In genomic region chr14:105482644-105483351, GRCm38 (mm10) we compare ENCODE assay signal across 8 mouse cellular contexts.
DNase-seq lines count a peak whose midpoint lies in the region; ATAC-seq and TF ChIP-seq lines count a peak whose summit lies in the region.

No protein-coding gene starts in this region.

- no peak for ATAC-seq in heart, embryonic 11.5 days (replicated peaks; ENCODE audit: insufficient number of reproducible peaks, low FRiP score, low TSS enrichment)
- no peak for ATAC-seq in intestine, postnatal 0 days
- peak; percentile 78 for ATAC-seq in midbrain, embryonic 11.5 days (ENCODE audit: low FRiP score)

- no peaks in the 10 kb centered on the region for H3K27me3 ChIP-seq in heart, embryonic 11.5 days (ENCODE audit: control insufficient read depth, insufficient read depth, low read length)
- H3K27me3 ChIP-seq in forebrain, embryonic 10.5 days (ENCODE audit: poor library complexity, severe bottlenecking) = peaks cover 96% of the 10 kb centered on the region
- H3K27me3 ChIP-seq in intestine, postnatal 0 days (replicated peaks; ENCODE audit: control insufficient read depth, insufficient read depth, low read length) = no peaks in the 10 kb centered on the region
- H3K27me3 ChIP-seq in midbrain, embryonic 11.5 days (ENCODE audit: control insufficient read depth, insufficient read depth, low read length) = peaks cover 20% of the 10 kb centered on the region

- peak overlapping the region; percentile 72 for H3K9ac ChIP-seq in heart, embryonic 11.5 days (ENCODE audit: low read depth, low read length)
- no peak overlapping the region for H3K9ac ChIP-seq in intestine, postnatal 0 days (ENCODE audit: low read depth, low read length)
- peak overlapping the region; percentile 47 for H3K9ac ChIP-seq in midbrain, embryonic 11.5 days (ENCODE audit: low read length)

- TF ChIP-seq CTCF in intestine, postnatal 0 days (IDR thresholded peaks at IDR 0.05; ENCODE audit: low read depth) = no peak

- H3K4me1 ChIP-seq in heart, embryonic 11.5 days (ENCODE audit: control insufficient read depth, insufficient read depth, low read length) = peaks cover 22% of the 10 kb centered on the region; the same call in 1 of the 2 replicates
- peaks cover 48% of the 10 kb centered on the region for H3K4me1 ChIP-seq in forebrain, embryonic 10.5 days
- H3K4me1 ChIP-seq in intestine, postnatal 0 days (replicated peaks; ENCODE audit: control insufficient read depth, insufficient read depth, low read length) = no peaks in the 10 kb centered on the region
- H3K4me1 ChIP-seq in midbrain, embryonic 11.5 days (ENCODE audit: control insufficient read depth, insufficient read depth, low read length) = peaks cover 12% of the 10 kb centered on the region

- peak overlapping the region; percentile 72 for H3K4me2 ChIP-seq in heart, embryonic 11.5 days
- H3K4me2 ChIP-seq in intestine, postnatal 0 days (replicated peaks; ENCODE audit: low read depth) = peak overlapping the region; percentile 57
- H3K4me2 ChIP-seq in midbrain, embryonic 11.5 days = peak overlapping the region; percentile 39

- H3K4me3 ChIP-seq in heart, embryonic 11.5 days (ENCODE audit: low read depth, low read length) = peak overlapping the region; percentile 37
- H3K4me3 ChIP-seq in forebrain, embryonic 10.5 days = peak overlapping the region; percentile 40
- peak overlapping the region; percentile 21 for H3K4me3 ChIP-seq in intestine, postnatal 0 days (ENCODE audit: low read depth, low read length)
- H3K4me3 ChIP-seq in midbrain, embryonic 11.5 days (ENCODE audit: low read depth, low read length) = peak overlapping the region; percentile 16; the same call in 1 of the 2 replicates

- no peaks in the 10 kb centered on the region for H3K36me3 ChIP-seq in heart, embryonic 11.5 days (ENCODE audit: control insufficient read depth, insufficient read depth, low read length)
- H3K36me3 ChIP-seq in forebrain, embryonic 10.5 days (replicated peaks) = no peaks in the 10 kb centered on the region
- no peaks in the 10 kb centered on the region for H3K36me3 ChIP-seq in intestine, postnatal 0 days (ENCODE audit: control insufficient read depth, insufficient read depth)
- H3K36me3 ChIP-seq in midbrain, embryonic 11.5 days (ENCODE audit: control insufficient read depth, insufficient read depth, low read length) = no peaks in the 10 kb centered on the region

- 3% methylated on average over 16 of the region's 16 CpGs for WGBS in heart, embryonic 11.5 days (ENCODE audit: insufficient replicate concordance)
- 3% methylated on average over 16 of the region's 16 CpGs for WGBS in forebrain, embryonic 10.5 days
- 11% methylated on average over 16 of the region's 16 CpGs for WGBS in intestine, postnatal 0 days
- 1% methylated on average over 16 of the region's 16 CpGs for WGBS in midbrain, embryonic 11.5 days

- DNase-seq in heart, postnatal 10 days = no peak
- DNase-seq in NIH3T3 (ENCODE audit: low read depth) = peak; percentile 31
- peak; percentile 71 for DNase-seq in forebrain, embryonic 10.5 days (ENCODE audit: extremely low spot score, low spot score)
- peak; percentile 97 for DNase-seq in midbrain, embryonic 11.5 days (ENCODE audit: low spot score, missing footprints)
- DNase-seq in left cerebral cortex, adult 11 months (ENCODE audit: low spot score) = no peak
- no peak for DNase-seq in left cerebral cortex, postnatal 36 days (ENCODE audit: low spot score in 2 of 2)

- no peaks in the 10 kb centered on the region for H3K9me3 ChIP-seq in heart, embryonic 11.5 days (replicated peaks; ENCODE audit: control insufficient read depth, low read length)
- no peaks in the 10 kb centered on the region for H3K9me3 ChIP-seq in forebrain, embryonic 10.5 days
- no peaks in the 10 kb centered on the region for H3K9me3 ChIP-seq in intestine, postnatal 0 days (ENCODE audit: control insufficient read depth)
- no peaks in the 10 kb centered on the region for H3K9me3 ChIP-seq in midbrain, embryonic 11.5 days (ENCODE audit: control insufficient read depth, low read length)

- intact Hi-C loops in heart, postnatal 10 days (cut with DNase I) = loop anchor here (5.0 kb wide), 1 partner anchor 80 kb away; no protein-coding TSS in a partner anchor
- intact Hi-C loops in left cerebral cortex, postnatal 36 days (cut with DNase I) = loop anchor here (5.0 kb wide), 2 partner anchors 240 to 415 kb away; partner anchors contain the start of gene Spry2

- peak overlapping the region; percentile 85 for H3K27ac ChIP-seq in heart, embryonic 11.5 days (ENCODE audit: low read depth, low read length)
- peak overlapping the region; percentile 77 for H3K27ac ChIP-seq in forebrain, embryonic 10.5 days
- no peak overlapping the region for H3K27ac ChIP-seq in intestine, postnatal 0 days (ENCODE audit: low read depth, low read length)
- peak overlapping the region; percentile 68 for H3K27ac ChIP-seq in midbrain, embryonic 11.5 days (ENCODE audit: low read depth, low read length)

Comparison
In these comparisons a context has a peak if more than half of its experiments do, and no peak if none do; other contexts are left out.
1. DNase-seq: peak in NIH3T3 (single experiment), forebrain, embryonic 10.5 days (single experiment) and midbrain, embryonic 11.5 days (single experiment); none in heart, postnatal 10 days (0 of 2), left cerebral cortex, adult 11 months (single experiment) and left cerebral cortex, postnatal 36 days (0 of 2).
2. Peak in every context shown above with its lines, with median percentiles within 50 percentile points of each other: H3K4me2 ChIP-seq and H3K4me3 ChIP-seq.